Mouse (Mus musculus): Measurements from ENCODE around the gene Herc1. TPM values are rescaled to one million over a fixed set of nuclear protein-coding genes. Genes with fewer than 3 reads are reported as not detected.

The Herc1 gene
- total RNA-seq, 2 experiments from 2014 or later: 570 to 1,171 TPM

- no peak for ATAC-seq (replicated peaks; ENCODE audit: low FRiP score, poor library complexity, severe bottlenecking)
These were observed 164.9 kb downstream of the Herc1 start for GRCm38 (mm10) chr9:66515115-66515514.

DNA sequence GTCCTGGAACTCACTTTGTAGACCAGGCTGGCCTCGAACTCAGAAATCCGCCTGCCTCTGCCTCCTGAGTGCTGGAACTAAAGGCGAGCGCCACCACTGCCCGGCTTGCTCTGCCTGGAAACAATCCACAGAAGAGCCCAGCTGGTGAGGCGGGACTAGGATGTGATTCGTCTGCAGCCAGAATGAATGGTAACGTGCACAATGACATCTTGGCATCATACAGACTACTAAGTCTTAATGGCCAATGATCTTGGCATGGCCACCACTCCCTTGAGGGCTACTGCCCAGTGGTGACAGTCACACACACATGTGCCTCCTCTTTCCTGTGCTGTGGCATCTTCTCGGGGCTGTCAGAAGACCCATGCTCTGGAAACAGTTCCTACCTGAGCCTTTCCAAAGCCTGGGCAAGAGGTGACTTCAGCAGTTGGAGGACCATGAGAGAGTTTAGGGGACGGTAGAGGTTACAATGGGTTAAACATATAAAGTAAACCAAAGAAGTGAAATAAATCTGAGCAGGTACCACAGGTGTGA is 165.5 kb downstream of the Herc1 start:
- no peak for ATAC-seq (replicated peaks; ENCODE audit: low FRiP score, poor library complexity, severe bottlenecking)

DNA sequence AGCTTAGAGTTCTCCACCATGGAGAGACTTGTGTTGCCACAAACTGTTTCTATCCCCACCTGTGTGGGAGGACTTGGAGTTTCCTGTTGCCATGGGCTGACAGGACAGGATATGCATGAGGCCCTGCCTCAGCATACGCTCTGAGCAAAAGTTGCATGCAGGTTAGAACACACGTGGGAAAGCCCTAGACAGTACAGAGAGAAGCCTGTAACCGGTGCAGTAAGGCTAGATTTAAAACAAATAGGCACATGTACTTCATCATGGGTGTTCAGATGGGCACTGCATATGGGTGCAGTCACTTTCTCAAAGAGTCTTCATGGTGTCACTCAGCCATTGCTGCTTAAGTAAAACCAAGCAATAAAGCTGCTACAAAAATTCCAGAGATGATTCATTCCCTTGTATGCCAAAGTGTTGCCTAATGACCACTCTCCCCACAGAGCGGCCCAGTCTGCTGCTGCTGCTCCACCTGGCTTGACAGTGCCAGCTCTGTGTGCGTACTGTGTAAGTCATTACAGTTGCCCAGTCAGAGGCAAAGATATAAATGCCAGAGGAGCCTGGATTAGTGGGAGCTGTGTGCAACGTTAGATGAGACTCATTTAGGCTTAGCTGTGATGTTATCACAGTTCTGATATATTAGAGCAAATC is 166.2 kb downstream of the Herc1 start:
- ATAC-seq (replicated peaks; ENCODE audit: low FRiP score, poor library complexity, severe bottlenecking): no peak

GRCm38 (mm10) chr9:66517746-66518145 is 167.5 kb downstream of the Herc1 start:
- ATAC-seq (replicated peaks; ENCODE audit: low FRiP score, poor library complexity, severe bottlenecking): no peak

GRCm38 (mm10) chr9:66518251-66518650 is 168.0 kb downstream of the Herc1 start:
- ATAC-seq (replicated peaks; ENCODE audit: low FRiP score, poor library complexity, severe bottlenecking): no peak

DNA sequence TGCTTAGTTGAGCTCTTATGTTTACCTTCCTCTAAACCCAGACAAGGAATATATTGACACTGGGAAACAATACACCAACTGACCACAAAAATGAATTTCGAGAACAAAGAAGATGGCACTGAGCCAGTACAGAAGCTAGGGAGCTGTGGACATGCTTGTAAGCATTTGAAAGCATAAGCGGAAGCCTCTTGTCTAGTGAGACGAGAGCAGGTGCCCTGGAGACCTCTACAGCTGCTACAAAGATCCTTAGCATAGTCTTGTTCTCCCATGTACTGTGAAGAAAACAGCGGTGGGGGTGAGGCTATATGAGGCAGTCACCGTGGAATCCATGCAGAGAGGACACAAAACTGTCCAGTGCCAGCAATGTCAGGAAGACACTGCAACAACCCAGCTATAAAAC is 168.7 kb downstream of the Herc1 start:
- ATAC-seq (replicated peaks; ENCODE audit: low FRiP score, poor library complexity, severe bottlenecking): no peak

DNA sequence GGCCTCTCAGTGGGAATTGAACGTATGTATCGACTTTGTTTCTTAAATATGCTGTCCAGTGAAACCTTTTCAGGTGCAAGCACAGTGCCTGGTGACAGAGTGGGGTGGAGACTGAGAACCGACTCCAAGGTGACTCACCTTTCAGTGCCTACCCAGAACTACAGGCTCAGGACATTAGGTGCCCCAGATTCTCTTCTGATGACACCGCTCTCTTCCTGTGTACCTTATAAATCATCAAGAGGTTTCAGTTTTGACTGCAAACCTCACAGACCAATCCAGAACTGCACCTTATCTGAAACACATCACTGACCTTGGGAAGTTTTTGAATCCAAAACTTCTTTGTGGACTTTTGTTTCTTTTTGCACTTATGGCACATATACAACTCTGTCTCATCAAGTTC is 170.0 kb downstream of the Herc1 start:
- no peak for ATAC-seq (replicated peaks; ENCODE audit: low FRiP score, poor library complexity, severe bottlenecking)

DNA sequence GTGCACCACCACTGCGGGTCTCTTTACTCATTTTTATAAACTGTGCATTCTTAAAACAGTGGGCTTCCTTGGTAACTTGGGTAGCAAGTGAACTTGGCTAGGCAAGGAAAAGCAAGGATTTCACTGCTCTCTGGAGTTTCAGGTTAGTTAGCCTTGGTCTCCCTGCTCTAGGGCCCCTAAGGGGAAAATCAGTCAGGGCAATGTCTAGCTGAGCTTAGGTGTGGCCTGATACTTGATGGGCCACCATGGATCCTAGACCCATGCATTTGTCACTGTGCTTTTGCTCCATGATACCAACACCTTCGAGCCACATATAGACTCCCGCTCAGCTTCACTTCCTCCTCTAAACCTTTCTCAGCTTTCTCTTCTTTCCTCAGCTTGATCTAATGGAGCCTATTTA is 171.3 kb downstream of the Herc1 start:
- ATAC-seq (replicated peaks; ENCODE audit: low FRiP score, poor library complexity, severe bottlenecking): no peak

- no peak for ATAC-seq (replicated peaks; ENCODE audit: low FRiP score, poor library complexity, severe bottlenecking)
These were observed 192.5 kb downstream of the Herc1 start for GRCm38 (mm10) chr9:66542785-66543184.

Other genes with a start within 250 kb of the Herc1 start
- 11.1 and 33.4 TPM in 2 replicates for gene Snx1, start 223.9 kb upstream of the Herc1 start, total RNA-seq (2015; ENCODE audit: low replicate concordance)
- 44.0 and 54.1 TPM in 2 replicates for gene Snx1, start 223.9 kb upstream of the Herc1 start, total RNA-seq (2017; ENCODE audit: low replicate concordance)
- 71.7 and 81.5 TPM in 2 replicates for gene Ciao2a, start 223.8 kb upstream of the Herc1 start, total RNA-seq (2015; ENCODE audit: low replicate concordance)
- 37.1 and 66.1 TPM in 2 replicates for gene Ciao2a, start 223.8 kb upstream of the Herc1 start, total RNA-seq (2017; ENCODE audit: low replicate concordance)
- gene Dapk2, start 192.2 kb upstream of the Herc1 start, total RNA-seq (2015; ENCODE audit: low replicate concordance): 157 and 171 TPM in 2 replicates
- gene Dapk2, start 192.2 kb upstream of the Herc1 start, total RNA-seq (2017; ENCODE audit: low replicate concordance): 252 and 316 TPM in 2 replicates
- not detected in 2 replicates for gene Fbxl22, start 164.1 kb downstream of the Herc1 start, total RNA-seq (2015; ENCODE audit: low replicate concordance)
- 0.26 and 1.8 TPM in 2 replicates for gene Fbxl22, start 164.1 kb downstream of the Herc1 start, total RNA-seq (2017; ENCODE audit: low replicate concordance)
- 13.6 and 24.6 TPM in 2 replicates for gene Usp3, start 242.7 kb downstream of the Herc1 start, total RNA-seq (2015; ENCODE audit: low replicate concordance)
- gene Usp3, start 242.7 kb downstream of the Herc1 start, total RNA-seq (2017; ENCODE audit: low replicate concordance): 29.6 and 31.6 TPM in 2 replicates